Mouse (Mus musculus) liver, postnatal 0 days (tissue): Measurements from ENCODE around the gene Traf4. TPM values are rescaled to one million over a fixed set of nuclear protein-coding genes. Genes with fewer than 3 reads are reported as not detected.

Source experiments
- ATAC-seq: fragments of 200-750 bp; cut with Nextera tagmentation; 2 replicates; pipeline ENCODE4 v1.8.0; 2017; ENCODE audit warnings: mild to moderate bottlenecking, moderate library complexity
- DNase-seq: peaks from one replicate; pipeline ENCODE4 v3.0.0-alpha.2; 2016
- H3K27ac ChIP-seq: fragments of 300-500 bp; sonication (generic); 2 replicates; pipeline ENCODE4 v1.5.1; 2014; ENCODE audit warnings: antibody characterized with exemption, moderate library complexity, mild to moderate bottlenecking, low read depth
- H3K27me3 ChIP-seq: fragments of 300-500 bp; sonication (generic); 2 replicates; pipeline ENCODE4 v1.6.1; 2014; ENCODE audit warnings: low read length, control low read depth, mixed read lengths; ENCODE audit not compliant: insufficient read depth
- H3K36me3 ChIP-seq: fragments of 300-500 bp; sonication (generic); replicated peaks from 2 replicates; pipeline ENCODE4 v1.6.1; 2014; ENCODE audit warnings: mild to moderate bottlenecking, control low read depth, low read length, moderate library complexity, mixed read lengths; ENCODE audit not compliant: insufficient read depth
- H3K4me1 ChIP-seq: fragments of 300-500 bp; sonication (generic); 2 replicates; pipeline ENCODE4 v1.6.1; 2014; ENCODE audit warnings: antibody characterized with exemption, mild to moderate bottlenecking, control low read depth; ENCODE audit not compliant: insufficient read depth
- H3K4me2 ChIP-seq: fragments of 300-500 bp; sonication (generic); 2 replicates; pipeline ENCODE4 v1.6.1; 2014; ENCODE audit warnings: low read depth, mild to moderate bottlenecking, low read length, moderate library complexity, mixed read lengths
- H3K4me3 ChIP-seq: fragments of 300-500 bp; sonication (generic); 2 replicates; pipeline ENCODE4 v1.5.1; 2014; ENCODE audit warnings: low read depth, low read length
- H3K9ac ChIP-seq: fragments of 300-500 bp; sonication (generic); replicated peaks from 2 replicates; pipeline ENCODE4 v1.6.1; 2014; ENCODE audit warnings: mild to moderate bottlenecking, moderate library complexity
- H3K9me3 ChIP-seq: fragments of 300-500 bp; sonication (generic); 2 replicates; pipeline ENCODE4 v1.6.1; 2016; ENCODE audit warnings: mild to moderate bottlenecking, control low read depth, low read length, mixed read lengths
- CTCF ChIP-seq: sonication (generic); IDR thresholded peaks from 2 replicates; pipeline ENCODE4 v1.5.1; 2016; ENCODE audit warnings: antibody characterized with exemption, low read depth
- EP300 ChIP-seq: IDR thresholded peaks from 2 replicates; pipeline ENCODE4 v1.6.1; 2016; ENCODE audit warnings: antibody characterized with exemption, low read depth, mild to moderate bottlenecking
- WGBS: fragments of 180-500 bp; shearing (Covaris S2); extraction: QIAGEN DNeasy Blood & Tissue Kit; methylation state at CpG from one replicate; pipeline ENCODE4 v1.1.7; 2014; ENCODE audit not compliant: insufficient replicate concordance; 5-methylcytosine and 5-hydroxymethylcytosine counted together
- polyA plus RNA-seq: library from polyadenylated mRNA; unstranded; fragments of >200 nt; fragmentation: Nextera tagmentation; extraction: Ambion mirVana; gene quantifications from 2 replicates; pipeline ENCODE4 v1.2.1, GENCODE M21; 2015

Gene Traf4
- polyA plus RNA-seq, 1 experiment from 2014 or later = 15.3 TPM

GRCm38 (mm10) chr11:78163681-78164603 is 1.4 kb downstream of the Traf4 start:
- peaks cover 27% of the 10 kb centered on the region for H3K36me3 ChIP-seq
- ATAC-seq (no peak), DNase-seq (peak; percentile 58)
- no peaks in the 10 kb centered on the region for H3K27me3 ChIP-seq
- peak overlapping the region; percentile 96 for H3K4me3 ChIP-seq
- TF ChIP-seq CTCF (no peak), EP300 (no peak)
- peak overlapping the region; percentile 87 for H3K9ac ChIP-seq
- H3K4me2 ChIP-seq = peak overlapping the region; percentile 100
- under 1% methylated on average over 21 of the region's 22 CpGs for WGBS
- H3K27ac ChIP-seq = peak overlapping the region; percentile 90
- no peaks in the 10 kb centered on the region for H3K9me3 ChIP-seq
- H3K4me1 ChIP-seq = peaks cover 50% of the 10 kb centered on the region

DNA sequence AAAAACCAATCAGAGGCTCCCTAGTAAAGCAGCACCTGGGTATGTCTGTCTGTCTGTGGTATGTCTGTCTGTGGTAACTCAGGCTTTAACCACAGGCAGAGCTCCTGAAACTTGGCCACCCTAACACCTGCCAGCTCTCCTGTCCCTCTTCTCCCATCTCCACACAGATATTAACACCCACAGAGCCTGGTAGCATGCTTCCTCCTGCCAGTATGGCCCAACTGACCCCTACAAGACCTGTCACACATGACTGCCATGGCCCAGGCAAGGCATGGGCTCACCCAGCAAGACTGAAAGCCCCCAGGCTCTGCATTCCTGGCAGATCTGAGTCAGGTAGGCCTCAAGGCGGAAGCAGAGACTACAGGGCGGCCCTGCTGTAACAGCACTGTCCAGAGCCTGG is 2.3 kb downstream of the Traf4 start:
- Histone ChIP-seq H3K36me3 (peaks cover 36% of the 10 kb centered on the region), H3K4me3 (0 out of 2 replicates have a peak overlapping the region, but pooled peaks have one; percentile 96), H3K9ac (peak overlapping the region; percentile 87), H3K27ac (peak overlapping the region; percentile 90; the same call in 1 of the 2 replicates), H3K9me3 (no peaks in the 10 kb centered on the region), H3K4me2 (peak overlapping the region; percentile 100), H3K27me3 (no peaks in the 10 kb centered on the region), H3K4me1 (peaks cover 44% of the 10 kb centered on the region)
- ATAC-seq = no peak
- DNase-seq = no peak
- WGBS = 88% methylated on average over 2 of the region's 2 CpGs
- TF ChIP-seq CTCF = no peak
- no peak for TF ChIP-seq EP300

- Histone ChIP-seq H3K4me2 (peak overlapping the region; percentile 100; the same call in 1 of the 2 replicates), H3K27me3 (no peaks in the 10 kb centered on the region), H3K4me1 (peaks cover 42% of the 10 kb centered on the region), H3K27ac (0 out of 2 replicates have a peak overlapping the region, but pooled peaks have one; percentile 16), H3K9me3 (no peaks in the 10 kb centered on the region), H3K36me3 (peaks cover 39% of the 10 kb centered on the region), H3K4me3 (no peak overlapping the region), H3K9ac (peak overlapping the region; percentile 87; the same call in 1 of the 2 replicates)
- WGBS = 71% methylated on average over 6 of the region's 6 CpGs
- DNase-seq (no peak), ATAC-seq (no peak)
- no peak for TF ChIP-seq CTCF
Observed at GRCm38 (mm10) chr11:78162504-78162903, 2.9 kb downstream of the Traf4 start.

- no peak for TF ChIP-seq EP300
- TF ChIP-seq CTCF = no peak
- H3K27ac ChIP-seq = peak overlapping the region; percentile 16; the same call in 1 of the 2 replicates
- H3K4me1 ChIP-seq = peaks cover 41% of the 10 kb centered on the region
- H3K9ac ChIP-seq = no peak overlapping the region
- no peak overlapping the region for H3K4me3 ChIP-seq
- H3K27me3 ChIP-seq = no peaks in the 10 kb centered on the region
- H3K36me3 ChIP-seq = peaks cover 44% of the 10 kb centered on the region
- no peak overlapping the region for H3K4me2 ChIP-seq
- H3K9me3 ChIP-seq = no peaks in the 10 kb centered on the region
- 51% methylated on average over 4 of the region's 4 CpGs for WGBS
- DNase-seq (peak; percentile 13), ATAC-seq (no peak)
Observed at GRCm38 (mm10) chr11:78161968-78162367, 3.4 kb downstream of the Traf4 start.

GRCm38 (mm10) chr11:78161169-78161568 is 4.2 kb downstream of the Traf4 start:
- no peak for TF ChIP-seq EP300
- no peak for TF ChIP-seq CTCF

GRCm38 (mm10) chr11:78160675-78161074 is 4.7 kb downstream of the Traf4 start:
- ATAC-seq (no peak), DNase-seq (peak; percentile 15)
- H3K27me3 ChIP-seq = no peaks in the 10 kb centered on the region
- H3K9ac ChIP-seq = no peak overlapping the region
- no peak overlapping the region for H3K27ac ChIP-seq
- TF ChIP-seq CTCF (no peak), EP300 (no peak)
- H3K36me3 ChIP-seq = peaks cover 49% of the 10 kb centered on the region
- no peak overlapping the region for H3K4me3 ChIP-seq
- H3K4me1 ChIP-seq = peaks cover 30% of the 10 kb centered on the region
- H3K4me2 ChIP-seq = no peak overlapping the region
- 76% methylated on average over 3 of the region's 3 CpGs for WGBS
- H3K9me3 ChIP-seq = no peaks in the 10 kb centered on the region

More at GRCm38 (mm10) chr11:78161169-78161568, 4.2 kb downstream of the Traf4 start:
- H3K4me3 ChIP-seq = no peak overlapping the region
- no peaks in the 10 kb centered on the region for H3K27me3 ChIP-seq
- DNase-seq (peak; percentile 13), ATAC-seq (no peak)
- no peak overlapping the region for H3K9ac ChIP-seq
- WGBS = 80% methylated on average over 14 of the region's 14 CpGs
- H3K36me3 ChIP-seq = peaks cover 46% of the 10 kb centered on the region
- H3K4me2 ChIP-seq = no peak overlapping the region
- no peak overlapping the region for H3K27ac ChIP-seq
- no peaks in the 10 kb centered on the region for H3K9me3 ChIP-seq
- peaks cover 35% of the 10 kb centered on the region for H3K4me1 ChIP-seq
